Mouse (Mus musculus): ENCODE results near the gene Ube4a.

Ube4a gene

DNA sequence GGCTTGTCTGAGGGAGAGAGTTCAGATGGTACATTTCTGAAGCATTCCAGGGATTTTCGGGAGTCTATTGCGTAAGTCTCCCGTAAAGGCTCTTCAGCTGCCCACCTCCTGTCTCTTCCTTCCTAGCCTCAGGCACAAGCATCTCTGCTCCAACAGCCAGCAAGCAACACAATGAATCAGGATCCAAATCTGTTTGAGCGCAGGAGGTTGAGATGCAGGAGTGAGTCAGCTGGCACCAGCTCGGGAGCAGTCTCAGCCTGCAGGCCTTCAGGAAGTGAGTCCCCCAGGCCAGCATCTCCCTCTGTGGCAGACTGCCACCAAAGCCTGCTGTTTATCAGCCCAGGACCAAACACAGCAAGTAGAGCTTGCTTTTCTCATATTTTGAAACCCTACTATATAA lies 60.4 kb downstream of the Ube4a start:
- CTCF ChIA-PET: interaction anchor here (0.6 to 0.7 kb wide), 2 partner anchors 60 to 253 kb away, joined by 3 to 10 read pairs; partner anchors contain the start of gene Ube4a

DNA sequence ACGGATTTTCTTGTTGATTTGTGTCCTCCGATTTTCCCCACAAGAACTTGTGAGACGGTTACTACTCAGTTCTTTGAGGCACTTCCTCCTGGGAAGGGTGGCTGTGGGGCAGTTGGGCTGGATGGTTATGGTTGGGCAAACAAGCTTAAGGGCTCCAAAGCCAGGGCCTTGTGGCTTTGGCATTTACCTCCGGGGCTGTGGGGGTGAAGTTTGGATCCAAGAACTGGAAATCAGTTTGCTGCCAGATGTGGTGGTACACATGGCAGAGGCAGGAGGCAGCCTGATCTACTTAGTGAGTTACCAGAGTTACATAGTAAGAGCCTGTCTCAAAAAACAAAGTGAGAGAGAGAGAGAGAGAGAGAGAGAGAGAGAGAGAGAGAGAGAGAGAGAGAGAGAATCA lies 61.5 kb downstream of the Ube4a start:
- CTCF ChIA-PET: interaction anchor here (0.7 kb wide), 1 partner anchor 10 kb away, joined by 18 read pairs; no protein-coding TSS in a partner anchor

DNA sequence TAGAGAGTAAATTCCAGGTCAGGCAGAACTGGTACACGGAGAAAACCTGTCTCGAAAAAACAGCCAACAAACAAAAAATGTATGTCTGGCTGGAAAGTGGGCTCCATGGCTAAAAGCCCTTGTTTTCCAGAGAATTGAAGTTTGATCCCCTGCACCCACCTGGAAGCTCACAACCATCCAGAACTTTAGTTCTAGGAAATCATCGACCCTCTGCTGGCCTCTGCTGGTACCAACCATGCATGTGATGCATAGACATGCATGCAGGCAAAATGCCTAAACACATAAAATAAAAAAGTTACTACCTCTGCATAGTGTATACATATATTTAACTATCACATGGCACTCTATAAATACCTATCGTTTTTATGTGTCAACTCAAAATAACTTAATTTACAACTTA lies 65.0 kb downstream of the Ube4a start:
- CTCF ChIA-PET: interaction anchor here (0.6 kb wide), 1 partner anchor 235 kb away, joined by 3 read pairs; no protein-coding TSS in a partner anchor

DNA sequence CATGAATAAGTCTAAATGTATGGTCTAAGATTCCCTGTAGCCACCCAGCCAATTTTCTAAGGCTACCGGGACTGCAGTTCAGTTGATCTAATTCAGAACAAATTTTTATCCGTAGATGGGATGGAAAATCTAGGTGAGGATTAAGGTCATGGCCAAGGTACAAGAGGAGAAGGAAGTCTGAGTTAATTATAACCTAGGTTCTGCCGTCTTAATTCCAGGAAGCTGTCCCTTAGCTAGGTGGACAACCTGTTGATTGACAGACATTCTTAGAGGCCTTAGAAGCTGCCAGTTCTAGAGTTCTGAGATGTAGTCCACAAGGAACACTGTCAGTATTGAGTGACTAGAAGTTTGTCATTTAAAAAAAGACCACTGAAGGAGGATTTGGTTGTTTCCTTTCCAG lies 65.7 kb downstream of the Ube4a start:
- CTCF ChIA-PET: no interaction called here

DNA sequence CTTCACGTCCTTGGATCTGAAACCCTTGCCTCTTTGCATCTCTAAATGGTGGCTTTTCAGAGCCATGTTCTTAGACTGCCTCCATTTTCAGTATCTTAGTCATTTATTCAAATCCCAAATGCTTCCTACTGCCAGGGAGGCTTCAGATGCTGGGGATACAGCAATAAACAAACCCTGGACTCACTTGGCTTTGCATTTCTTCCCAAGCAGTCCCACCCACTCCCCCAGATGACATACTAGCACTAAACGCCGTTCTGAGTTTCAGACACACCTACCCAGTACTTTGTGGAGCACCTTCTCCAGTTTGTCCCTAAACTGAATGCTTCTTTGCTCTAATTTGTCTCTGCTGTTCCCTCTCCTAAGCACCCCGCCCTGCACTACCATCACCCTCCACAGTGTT lies 68.4 kb downstream of the Ube4a start:
- CTCF ChIA-PET: no interaction called here

DNA sequence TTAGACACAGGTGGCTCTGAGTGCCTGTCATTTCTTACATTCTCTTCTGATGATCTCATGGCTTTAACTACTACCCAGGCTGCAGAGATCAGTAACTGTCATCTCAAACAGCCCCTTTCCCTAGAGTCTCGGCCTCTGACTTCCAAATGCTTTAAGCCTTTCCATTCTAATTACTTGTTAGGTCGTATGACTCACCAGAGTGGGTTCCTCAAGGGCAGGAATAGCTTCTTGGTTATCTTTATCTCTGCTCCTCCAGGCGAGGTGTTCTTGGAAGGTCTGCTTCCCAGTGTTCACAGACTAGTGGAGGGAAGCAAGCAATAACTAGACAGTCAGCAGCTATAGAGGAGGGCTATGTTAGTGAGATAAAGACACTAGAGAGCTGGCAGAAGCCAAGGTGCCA lies 72.7 kb downstream of the Ube4a start:
- CTCF ChIA-PET: no interaction called here

DNA sequence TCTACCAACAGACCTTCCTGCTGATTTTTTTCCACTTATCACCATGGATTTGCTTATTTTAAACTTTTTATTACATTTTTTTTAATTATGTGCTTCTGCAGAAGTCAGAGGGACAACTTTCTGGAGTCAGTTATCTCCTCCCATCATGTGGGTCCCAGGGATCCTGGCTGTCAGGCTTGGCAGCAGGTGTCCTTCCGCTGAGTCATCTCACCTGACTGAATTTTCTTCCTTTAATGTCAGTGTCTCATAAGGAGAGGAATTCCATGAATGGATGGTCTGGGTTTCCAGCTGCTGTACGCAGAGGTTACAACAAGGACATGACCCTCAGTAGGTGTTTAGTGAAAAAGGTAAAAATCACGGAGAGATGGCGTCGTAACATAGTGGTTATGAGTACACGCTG lies 74.2 kb downstream of the Ube4a start:
- CTCF ChIA-PET: no interaction called here

DNA sequence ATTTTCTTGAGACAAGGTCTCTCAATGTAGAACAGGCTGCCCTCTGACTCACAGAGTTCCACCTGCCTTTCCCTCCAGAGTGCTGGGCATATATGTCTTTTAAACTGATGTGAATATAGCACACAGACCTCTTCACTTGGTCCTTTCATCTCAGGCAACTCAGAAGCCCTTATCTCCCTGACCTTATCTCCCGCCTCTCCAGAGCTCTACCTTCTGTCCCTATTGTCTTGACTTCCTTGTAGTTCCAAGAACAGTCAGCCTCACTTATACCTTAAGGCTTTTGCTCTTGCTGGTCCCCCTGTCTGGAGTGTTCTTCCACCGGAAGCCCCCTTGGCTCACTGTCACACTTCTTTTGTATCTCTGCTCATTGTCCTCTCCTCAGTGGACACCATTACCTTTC lies 75.3 kb downstream of the Ube4a start:
- CTCF ChIA-PET: no interaction called here

DNA sequence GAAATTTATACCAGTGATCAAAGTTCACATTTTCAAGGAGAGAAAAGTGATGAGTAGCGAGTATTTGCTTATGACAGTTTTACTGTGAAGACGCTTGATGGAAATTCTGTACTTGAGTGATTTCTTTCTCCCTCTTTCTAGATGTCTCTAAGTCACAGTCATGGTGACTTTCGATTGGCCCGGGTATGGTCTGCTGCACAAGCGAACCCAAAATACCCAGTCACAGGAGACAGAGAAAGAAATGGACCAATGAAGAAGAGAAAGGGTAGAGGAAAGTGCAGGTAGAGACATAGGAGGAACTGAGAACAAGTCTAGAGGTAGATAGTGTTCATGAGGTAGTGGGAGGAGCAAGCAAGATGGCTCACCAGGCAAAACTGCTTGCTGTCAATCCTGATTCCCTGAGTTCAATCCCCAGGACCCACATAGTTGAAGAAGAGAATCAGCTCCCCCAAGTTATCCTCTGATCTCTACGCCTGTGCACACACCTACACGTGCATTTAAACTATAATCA lies 77.2 kb downstream of the Ube4a start:
- CTCF ChIA-PET: no interaction called here

DNA sequence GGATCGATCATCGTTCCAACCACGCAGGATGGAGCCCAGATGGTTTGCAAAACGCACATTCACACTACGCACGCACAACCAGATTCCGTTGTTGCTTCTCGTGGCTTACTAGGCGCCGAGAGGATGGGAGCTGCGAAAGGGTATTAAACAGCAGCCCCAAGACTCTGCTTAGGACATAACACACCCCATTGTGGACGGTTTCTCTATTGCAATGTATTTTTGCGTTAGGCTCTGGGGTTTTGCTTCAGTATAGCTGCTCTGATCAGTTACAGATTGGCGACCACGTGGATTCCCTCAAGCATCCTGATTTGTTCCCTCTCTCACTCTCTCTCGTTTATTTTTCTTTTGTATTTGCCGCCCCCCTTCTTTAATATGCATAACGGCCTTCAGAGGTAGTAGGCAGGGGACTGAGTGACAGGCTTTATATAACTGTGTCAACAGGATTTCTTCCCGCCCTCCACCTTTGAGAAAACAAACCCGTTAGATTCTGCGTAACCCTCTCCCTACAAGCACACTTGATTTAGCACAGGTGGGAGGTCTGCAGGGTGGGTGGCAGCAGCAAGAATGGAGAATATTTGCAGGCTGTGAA lies 82.3 kb downstream of the Ube4a start:
- CTCF ChIA-PET: no interaction called here

DNA sequence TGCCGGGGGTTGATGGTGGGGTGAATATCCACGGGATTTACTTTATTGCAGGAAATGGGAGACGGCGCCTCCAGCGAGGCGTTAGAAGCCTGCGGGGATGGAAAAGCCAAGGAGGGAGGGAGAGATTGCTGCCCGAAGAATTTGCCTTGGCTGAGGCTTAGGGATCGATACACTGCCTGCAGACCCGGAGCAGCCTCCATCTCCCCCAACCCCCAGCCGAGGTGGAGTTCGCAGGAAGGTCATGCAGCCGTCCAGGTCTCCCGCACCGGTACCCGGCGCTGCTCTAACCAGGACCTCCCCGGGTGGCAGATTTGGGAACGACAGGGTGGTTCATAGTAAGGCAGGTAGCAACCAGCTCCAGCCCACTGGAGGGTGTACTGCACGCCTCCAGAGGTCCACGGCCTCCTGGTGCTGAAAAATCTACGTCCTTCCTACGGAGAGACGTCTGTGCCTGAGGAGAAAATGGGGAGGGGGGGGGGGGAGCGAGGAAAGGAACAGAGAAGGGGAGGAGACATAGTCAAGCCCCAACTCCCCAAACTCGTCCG lies 82.9 kb downstream of the Ube4a start:
- CTCF ChIA-PET: no interaction called here

DNA sequence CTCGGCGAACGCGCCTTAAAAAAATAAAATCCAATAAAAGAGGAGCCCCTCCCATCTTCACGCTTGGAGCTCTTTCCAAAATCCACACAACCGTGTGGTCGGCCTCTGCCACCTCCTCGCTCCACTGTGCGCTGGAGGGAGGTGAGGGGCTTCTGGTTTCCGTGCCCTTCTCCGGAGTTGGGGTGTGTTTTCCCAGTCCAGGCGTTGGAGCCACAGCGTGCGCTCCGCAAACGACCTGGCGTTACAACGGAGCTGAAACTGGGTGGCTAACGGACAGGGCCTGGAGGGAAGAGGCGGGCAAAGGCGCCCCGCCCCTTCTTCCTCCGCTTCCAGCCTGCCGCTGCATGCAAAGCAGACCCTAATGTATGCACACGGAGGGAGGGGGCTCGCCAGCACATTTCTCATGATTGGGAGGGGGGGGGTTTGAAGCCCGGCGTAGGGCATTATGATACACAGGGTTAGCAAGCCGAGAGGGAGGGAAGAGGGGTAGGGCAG lies 83.4 kb downstream of the Ube4a start:
- CTCF ChIA-PET: no interaction called here

DNA sequence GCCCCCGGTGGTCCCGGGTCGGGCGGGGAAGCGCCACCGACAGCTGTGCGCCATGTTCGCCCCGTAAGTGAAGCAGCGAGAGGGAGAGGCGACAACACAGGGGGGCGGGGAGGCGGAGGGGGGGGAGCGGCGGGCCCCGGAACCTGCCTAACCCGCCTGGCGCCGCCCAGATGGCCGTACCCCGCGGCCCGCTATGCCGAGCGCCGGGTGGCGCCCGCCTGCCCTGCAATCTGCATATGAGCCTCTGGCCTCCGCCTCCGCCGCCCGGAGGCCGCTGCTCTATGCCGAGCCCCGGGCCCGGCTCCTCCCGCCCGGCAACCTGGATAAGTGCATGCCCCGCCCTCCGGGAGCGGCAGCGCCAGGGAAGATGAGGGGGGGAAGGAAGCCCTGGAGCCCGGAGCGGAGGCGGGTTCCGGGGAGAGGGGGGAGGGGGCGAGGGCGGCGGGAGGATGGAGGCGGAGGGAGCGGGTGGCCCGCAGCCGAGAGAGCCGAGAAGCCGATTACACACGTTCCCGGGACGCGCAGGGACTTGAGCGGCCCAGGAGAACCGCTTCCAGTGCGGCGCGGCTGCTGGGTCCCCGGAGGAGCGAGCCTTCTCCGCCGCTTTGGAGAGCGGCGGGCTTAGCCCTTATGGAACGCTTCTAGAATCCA lies 84.1 kb downstream of the Ube4a start, which contains the start of gene Kmt2a:
TSS of gene Kmt2a (minus strand) at position 76 of the 651 bp plus-strand sequence.
- CTCF ChIA-PET: no interaction called here

DNA sequence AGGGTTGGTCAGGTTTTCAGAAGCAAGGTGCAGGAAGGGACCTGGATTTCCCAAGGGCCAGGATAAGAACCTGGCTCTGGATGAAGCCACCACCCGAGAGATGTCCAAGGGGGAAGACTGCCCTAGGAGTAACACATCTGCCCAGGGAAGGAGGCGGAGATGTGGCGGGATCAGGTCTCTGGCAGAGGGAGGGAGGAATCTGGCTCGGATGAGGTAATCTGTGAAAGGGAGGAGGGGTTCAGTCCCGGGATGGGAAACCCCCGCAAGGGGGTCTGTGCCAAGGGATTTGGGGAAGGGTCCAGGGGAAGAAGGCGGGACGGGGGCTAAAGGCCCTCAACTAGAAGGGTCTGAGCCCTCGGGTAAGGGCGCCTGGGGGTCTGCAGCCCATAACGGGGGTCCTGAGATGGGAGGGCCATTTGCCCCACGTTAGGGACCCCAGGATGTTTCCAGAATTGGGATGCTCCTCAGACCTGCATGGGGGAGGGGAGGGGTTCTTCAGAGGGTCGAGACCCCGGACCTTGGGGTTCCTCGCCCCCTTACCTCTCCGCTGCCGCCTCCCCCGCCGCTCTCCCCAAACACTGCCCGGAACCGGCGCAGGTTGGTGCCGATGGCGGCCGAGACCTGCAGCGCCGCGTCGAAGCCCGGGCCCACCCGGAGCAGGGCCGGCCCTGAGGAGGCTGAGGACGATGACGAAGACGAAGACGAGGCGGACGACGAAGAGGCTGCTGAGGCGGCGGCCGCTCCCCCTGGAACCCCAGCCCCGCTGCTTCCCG lies 84.9 kb downstream of the Ube4a start:
- CTCF ChIA-PET: interaction anchor here (0.6 kb wide), 1 partner anchor 14 kb away, joined by 6 read pairs; no protein-coding TSS in a partner anchor

DNA sequence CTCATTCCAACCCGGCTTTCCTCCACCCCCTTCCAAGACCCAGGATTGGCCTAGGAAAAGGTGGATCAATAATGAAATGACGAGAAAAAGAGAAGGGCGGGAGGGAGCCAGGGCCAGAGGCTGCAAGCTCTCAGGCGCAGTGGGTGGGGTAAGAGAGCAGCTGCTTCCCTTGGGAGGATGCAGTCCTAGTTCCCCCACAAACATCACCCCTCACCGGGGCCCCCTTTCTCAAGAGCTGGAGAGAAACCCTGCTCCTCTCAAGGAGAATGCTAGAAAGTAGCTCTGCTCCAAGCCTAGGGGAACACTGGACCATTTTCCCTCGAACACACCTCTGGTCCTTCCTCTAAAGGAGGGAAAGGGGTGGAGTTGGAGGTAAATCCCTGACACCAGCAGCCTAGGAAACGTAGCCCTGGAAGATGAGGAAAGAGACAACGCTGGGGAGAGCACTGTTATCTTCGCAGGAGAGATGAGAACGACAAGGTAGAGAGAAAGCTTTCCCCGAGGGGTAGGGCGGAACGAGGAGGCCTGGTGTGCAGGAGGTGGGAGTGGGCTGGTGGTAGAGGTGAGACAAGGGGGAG lies 85.6 kb downstream of the Ube4a start:
- CTCF ChIA-PET: interaction anchor here (0.6 to 1.9 kb wide), 2 partner anchors 10 to 13 kb away, joined by 6 read pairs; no protein-coding TSS in a partner anchor

DNA sequence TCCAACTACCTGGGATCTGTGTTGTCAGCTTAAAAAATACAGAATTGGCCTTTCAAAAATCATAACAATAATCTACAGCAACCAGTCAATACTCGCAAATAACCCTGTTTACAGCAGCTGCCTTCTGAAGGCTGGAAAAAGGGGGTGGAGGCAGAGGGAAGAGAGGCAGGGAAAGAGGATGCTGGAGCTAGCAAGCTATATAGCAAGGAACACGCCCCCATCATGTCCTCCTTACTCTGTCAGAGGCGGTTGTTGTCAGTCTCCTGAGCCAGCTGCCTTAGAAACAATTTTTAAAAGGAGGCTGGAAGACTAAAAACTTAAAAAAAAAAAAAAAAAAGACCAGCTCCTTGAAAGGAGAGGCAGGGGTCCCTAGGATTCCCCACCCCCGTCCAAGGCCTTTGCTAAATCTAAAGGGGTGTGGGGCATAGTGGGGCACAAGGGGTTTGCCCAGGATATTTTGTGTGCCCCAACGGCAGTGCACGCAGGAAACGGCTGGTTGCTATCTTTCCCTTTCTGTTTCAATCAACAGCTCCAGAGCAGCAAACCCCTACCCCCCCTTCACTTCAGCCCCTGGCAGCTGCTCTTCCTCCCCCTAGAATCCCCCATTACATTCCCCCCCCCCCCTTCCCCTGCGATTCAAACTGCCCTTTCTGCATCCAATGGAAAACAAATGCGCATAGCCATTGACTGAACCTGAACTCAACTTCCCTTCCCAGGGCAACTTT lies 86.5 kb downstream of the Ube4a start:
- CTCF ChIA-PET: interaction anchor here (0.6 to 1.9 kb wide), 5 partner anchors 9 to 49 kb away, joined by 3 to 6 read pairs (median 3); no protein-coding TSS in a partner anchor

DNA sequence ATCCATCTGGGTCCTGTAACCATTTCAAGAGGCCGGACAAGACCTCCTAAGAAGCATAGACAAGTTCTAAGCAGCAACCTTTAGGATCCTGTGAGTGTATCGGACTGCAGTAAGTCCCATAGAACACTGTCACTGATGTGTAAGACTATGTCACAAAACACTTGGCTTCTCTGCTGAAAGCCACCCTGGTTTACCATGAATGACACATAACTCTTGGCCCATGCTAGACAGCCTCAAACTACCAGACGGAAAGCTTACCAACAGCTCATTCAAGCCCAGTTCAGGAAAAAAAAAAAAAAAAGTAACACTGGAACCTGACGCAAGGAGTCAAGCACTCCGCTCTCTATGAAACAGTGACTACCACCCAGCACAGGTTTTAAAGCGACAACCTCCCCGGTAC lies 87.7 kb downstream of the Ube4a start:
- CTCF ChIA-PET: interaction anchor here (0.7 kb wide), 1 partner anchor 632 kb away, joined by 6 read pairs; no protein-coding TSS in a partner anchor

DNA sequence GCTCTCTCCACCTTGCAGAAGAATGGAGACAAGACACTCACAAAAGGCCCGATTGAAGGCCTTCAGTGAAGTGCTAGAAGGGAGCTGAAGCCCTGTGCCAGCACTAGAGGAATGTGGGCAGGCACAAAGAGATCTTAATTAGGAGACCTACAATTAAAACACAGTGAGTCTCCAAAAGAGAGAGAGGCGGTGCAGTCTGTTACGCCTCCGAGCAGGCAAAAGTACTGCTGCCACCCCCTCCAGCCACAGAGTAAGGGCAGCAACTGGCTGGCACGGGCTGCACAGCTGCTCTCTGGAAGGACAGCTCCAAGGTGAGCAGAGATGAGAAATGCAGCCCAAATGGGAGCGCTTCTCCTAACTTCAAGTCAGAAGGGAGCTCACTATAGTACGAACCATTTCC lies 89.9 kb downstream of the Ube4a start:
- CTCF ChIA-PET: no interaction called here

DNA sequence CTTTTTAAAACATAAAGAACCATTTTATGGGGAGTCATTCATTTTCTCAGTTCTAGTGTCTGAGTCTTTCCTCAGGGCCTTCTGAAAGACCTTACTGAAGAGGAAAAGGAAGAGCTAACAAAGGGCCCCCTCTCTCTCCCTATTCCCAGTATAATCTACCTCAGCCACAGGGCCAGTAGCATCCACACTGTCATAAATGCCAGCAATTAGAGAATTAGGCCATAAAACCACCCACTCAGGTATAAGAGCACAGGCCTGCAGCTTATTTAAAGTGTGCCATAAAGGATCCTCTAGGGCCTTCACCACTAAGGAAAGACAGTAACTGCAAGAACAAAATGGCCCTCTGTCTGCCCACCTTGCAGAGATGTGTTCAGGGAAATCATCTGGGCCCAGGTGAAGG lies 91.2 kb downstream of the Ube4a start:
- CTCF ChIA-PET: no interaction called here

DNA sequence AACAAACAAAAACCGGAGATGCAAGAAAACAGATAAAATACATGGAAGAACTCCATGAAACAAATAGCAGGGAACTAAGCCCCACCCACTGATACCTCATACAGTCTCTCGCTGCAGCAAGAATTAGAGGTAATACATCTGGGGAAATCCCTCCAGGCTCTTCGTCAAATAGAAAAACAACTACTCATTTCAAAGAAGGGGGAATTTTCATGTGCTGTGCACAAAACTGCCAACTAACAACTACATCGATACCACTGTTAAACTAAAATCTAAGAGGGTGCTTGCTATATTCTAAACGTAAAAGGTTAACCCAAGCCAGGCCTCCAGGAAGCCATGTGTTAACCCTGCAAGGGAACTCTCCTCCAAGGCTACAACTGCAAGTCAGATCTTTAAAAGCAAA lies 91.7 kb downstream of the Ube4a start:
- CTCF ChIA-PET: no interaction called here

All from spleen, embryonic (tissue).